In genomic region chr4:155354546-155354945, GRCm38 (mm10) we compare ENCODE assay signal across 13 mouse cellular contexts. TPM values are rescaled to one million over a fixed set of nuclear protein-coding genes. Genes with fewer than 3 reads are reported as not detected.
"Had no signal": no experiment of that assay in that cellular context is flagged by ENCODE, and none has a peak within 500 bp of the region (broad histone marks: within the 10 kb centered on the region; RNA-seq: fewer than 3 reads in every experiment).

No protein-coding gene starts in this region.

- H3K27ac ChIP-seq: lung, embryonic 15.5 days; macrophage; midbrain, embryonic 13.5 days; midbrain, embryonic 15.5 days; neural tube, embryonic 12.5 days; stomach, embryonic 15.5 days; stomach, postnatal 0 days had no signal

- ATAC-seq: lung, postnatal 0 days; midbrain, embryonic 13.5 days; midbrain, embryonic 15.5 days had no signal

- H3K9ac ChIP-seq: lung, embryonic 15.5 days; midbrain, embryonic 13.5 days; midbrain, embryonic 15.5 days; neural tube, embryonic 12.5 days; stomach, embryonic 15.5 days had no signal

- H3K4me1 ChIP-seq: lung, embryonic 15.5 days; midbrain, embryonic 13.5 days; midbrain, embryonic 15.5 days; neural tube, embryonic 12.5 days; stomach, embryonic 15.5 days had no signal

- H3K4me2 ChIP-seq: lung, embryonic 15.5 days; midbrain, embryonic 11.5 days; midbrain, embryonic 13.5 days; midbrain, embryonic 15.5 days; neural tube, embryonic 12.5 days; stomach, embryonic 15.5 days had no signal

- H3K9me3 ChIP-seq: lung, embryonic 15.5 days; midbrain, embryonic 13.5 days; midbrain, embryonic 15.5 days; neural tube, embryonic 12.5 days; stomach, embryonic 15.5 days had no signal

- H3K4me3 ChIP-seq: lung, embryonic 15.5 days; midbrain, embryonic 13.5 days; midbrain, embryonic 15.5 days; neural tube, embryonic 12.5 days; stomach, embryonic 15.5 days had no signal

- DNase-seq: lung, adult 2 months; lung, postnatal 14 days; lung, postnatal 36 days; right cerebral cortex, postnatal 14 days had no signal

- H3K36me3 ChIP-seq: lung, embryonic 15.5 days; midbrain, embryonic 13.5 days; midbrain, embryonic 15.5 days; neural tube, embryonic 12.5 days; stomach, embryonic 15.5 days had no signal

RNA-seq across cellular contexts. Expression of gene Prkcz, which starts 6.6 kb away (rescaled TPM):
- polyA plus RNA-seq: macrophage had no signal

RNA-seq across cellular contexts. Expression of gene Gabrd, which starts 43.4 kb away (rescaled TPM):
- polyA plus RNA-seq: midbrain, embryonic 11.5 days; stomach, embryonic 15.5 days had no signal
